In the genomic region with DNA sequence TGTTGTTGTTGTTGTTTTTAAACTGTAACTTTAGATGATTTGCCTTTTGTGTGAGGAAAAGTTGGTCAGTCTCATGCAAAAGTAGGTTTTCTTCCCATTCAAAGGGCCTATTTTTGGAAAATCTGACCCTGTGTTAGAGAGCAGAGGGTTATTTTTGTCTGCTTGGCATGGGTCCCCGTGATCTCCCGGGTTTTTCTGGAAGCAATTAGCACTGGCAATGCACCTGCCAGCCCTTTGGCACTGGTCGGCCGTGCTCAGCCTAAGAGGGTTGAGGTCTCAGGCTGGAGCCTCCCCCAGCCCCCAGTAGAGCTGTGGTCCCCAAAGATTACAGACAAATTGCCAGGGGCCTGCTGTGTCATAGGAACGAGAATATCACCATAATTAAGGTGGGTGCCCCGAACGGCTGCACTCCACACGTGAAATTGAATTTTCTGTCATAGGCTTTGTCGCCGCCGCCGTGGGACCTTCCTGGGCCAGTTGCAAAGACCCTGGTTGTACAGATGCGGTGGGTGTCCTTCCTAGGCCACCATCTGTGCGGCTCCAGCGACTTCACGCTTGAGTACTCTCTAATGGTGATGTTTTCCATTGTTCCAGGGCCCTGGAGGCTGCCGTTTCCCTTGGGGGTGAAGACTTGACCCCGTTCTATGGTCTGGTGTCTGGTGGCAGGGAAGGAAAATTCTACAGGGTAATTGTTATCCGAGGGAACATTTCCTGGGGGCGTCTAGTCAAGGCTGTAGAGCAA, we compare ENCODE assay signal across 10 mouse cellular contexts. TPM values are rescaled to one million over a fixed set of nuclear protein-coding genes. Genes with fewer than 3 reads are reported as not detected.
A peak's percentile ranks its signal among the peaks of the same experiment; 100 is the strongest.
DNase-seq lines count a peak whose midpoint lies in the region; ATAC-seq and TF ChIP-seq lines count a peak whose summit lies in the region.
"Had no signal": no experiment of that assay in that cellular context is flagged by ENCODE, and none has a peak within 500 bp of the region (broad histone marks: within the 10 kb centered on the region; RNA-seq: fewer than 3 reads in every experiment).

No protein-coding gene starts in this region.

- 49% methylated on average over 20 of the region's 20 CpGs for WGBS in embryonic facial prominence, embryonic 14.5 days
- WGBS in hindbrain, embryonic 11.5 days = 28% methylated on average over 20 of the region's 20 CpGs
- WGBS in liver, postnatal 0 days (ENCODE audit: insufficient replicate concordance) = 79% methylated on average over 20 of the region's 20 CpGs
- 82% methylated on average over 20 of the region's 20 CpGs for WGBS in limb, embryonic 10.5 days

- no peaks in the 10 kb centered on the region for H3K27me3 ChIP-seq in embryonic facial prominence, embryonic 14.5 days (replicated peaks; ENCODE audit: control insufficient read depth, insufficient read depth, low read length)
- no peaks in the 10 kb centered on the region for H3K27me3 ChIP-seq in hindbrain, embryonic 11.5 days (ENCODE audit: control insufficient read depth, insufficient read depth, low read length)
- H3K27me3 ChIP-seq in liver, postnatal 0 days (ENCODE audit: insufficient read depth, low read length) = no peaks in the 10 kb centered on the region
- H3K27me3 ChIP-seq in limb, embryonic 10.5 days (ENCODE audit: low read depth, poor library complexity, severe bottlenecking) = peaks cover 2% of the 10 kb centered on the region; the same call in 1 of the 2 replicates
- H3K27me3 ChIP-seq: embryonic facial prominence, embryonic 13.5 days had no signal

- H3K9me3 ChIP-seq in embryonic facial prominence, embryonic 14.5 days (ENCODE audit: control insufficient read depth, low read length) = no peaks in the 10 kb centered on the region
- H3K9me3 ChIP-seq in hindbrain, embryonic 11.5 days (ENCODE audit: control insufficient read depth, low read length) = no peaks in the 10 kb centered on the region
- no peaks in the 10 kb centered on the region for H3K9me3 ChIP-seq in liver, postnatal 0 days (ENCODE audit: low read length)
- H3K9me3 ChIP-seq in limb, embryonic 10.5 days (replicated peaks) = no peaks in the 10 kb centered on the region
- H3K9me3 ChIP-seq: embryonic facial prominence, embryonic 13.5 days had no signal

- TF ChIP-seq EP300 in liver, postnatal 0 days (IDR thresholded peaks at IDR 0.05; ENCODE audit: low read depth) = no peak

- no peak; the same call in 1 of the 2 replicates for ATAC-seq in cerebellum, adult (ENCODE audit: insufficient number of reproducible peaks, low FRiP score, low TSS enrichment)
- ATAC-seq in embryonic facial prominence, embryonic 14.5 days (ENCODE audit: low read depth) = peak; percentile 84
- ATAC-seq in hindbrain, embryonic 11.5 days (ENCODE audit: low FRiP score) = 0 out of 2 replicates have a peak, but pooled peaks have one; percentile 67
- ATAC-seq in liver, postnatal 0 days = no peak

- peak; percentile 33 for DNase-seq in cerebellum, adult 11 months
- DNase-seq in brain, adult 2 months (ENCODE audit: low read depth, low spot score) = peak; percentile 59
- peak; percentile 60 for DNase-seq in embryonic facial prominence, embryonic 14.5 days (ENCODE audit: low spot score)
- peak; percentile 75 for DNase-seq in hindbrain, embryonic 11.5 days (ENCODE audit: low spot score)
- DNase-seq in layer of hippocampus, postnatal 36 days = no peak
- no peak for DNase-seq in liver, postnatal 0 days
- DNase-seq in limb, embryonic 10.5 days (ENCODE audit: low spot score) = no peak
- DNase-seq: lung, postnatal 14 days had no signal

- H3K27ac ChIP-seq in embryonic facial prominence, embryonic 14.5 days (replicated peaks; ENCODE audit: low read depth, low read length) = no peak overlapping the region
- H3K27ac ChIP-seq in hindbrain, embryonic 11.5 days (ENCODE audit: low read depth, low read length) = no peak overlapping the region; the same call in 1 of the 2 replicates
- H3K27ac ChIP-seq in liver, postnatal 0 days (ENCODE audit: low read depth) = no peak overlapping the region
- no peak overlapping the region for H3K27ac ChIP-seq in limb, embryonic 10.5 days

- H3K36me3 ChIP-seq in embryonic facial prominence, embryonic 14.5 days (ENCODE audit: control insufficient read depth, insufficient read depth, low read length) = no peaks in the 10 kb centered on the region
- H3K36me3 ChIP-seq in hindbrain, embryonic 11.5 days (ENCODE audit: control insufficient read depth, insufficient read depth, low read length) = no peaks in the 10 kb centered on the region
- no peaks in the 10 kb centered on the region for H3K36me3 ChIP-seq in liver, postnatal 0 days (replicated peaks; ENCODE audit: insufficient read depth, low read length)
- H3K36me3 ChIP-seq in limb, embryonic 10.5 days = no peaks in the 10 kb centered on the region
- H3K36me3 ChIP-seq: embryonic facial prominence, embryonic 13.5 days had no signal

- TF ChIP-seq CTCF in liver, postnatal 0 days (IDR thresholded peaks at IDR 0.05; ENCODE audit: low read depth) = no peak

- no peak overlapping the region for H3K4me2 ChIP-seq in embryonic facial prominence, embryonic 14.5 days (ENCODE audit: low read depth, low read length)
- H3K4me2 ChIP-seq in hindbrain, embryonic 11.5 days (replicated peaks; ENCODE audit: low read depth, low read length) = 0 out of 2 replicates have a peak overlapping the region, but pooled peaks have one; percentile 3
- no peak overlapping the region for H3K4me2 ChIP-seq in liver, postnatal 0 days (ENCODE audit: low read depth, low read length)
- H3K4me2 ChIP-seq: embryonic facial prominence, embryonic 13.5 days had no signal

- peaks cover 11% of the 10 kb centered on the region; the same call in 1 of the 2 replicates for H3K4me1 ChIP-seq in embryonic facial prominence, embryonic 14.5 days (ENCODE audit: control insufficient read depth, insufficient read depth, low read length)
- H3K4me1 ChIP-seq in hindbrain, embryonic 11.5 days (replicated peaks; ENCODE audit: control insufficient read depth, insufficient read depth, low read length) = peaks cover 5% of the 10 kb centered on the region
- H3K4me1 ChIP-seq in liver, postnatal 0 days (ENCODE audit: insufficient read depth) = no peaks in the 10 kb centered on the region
- peaks cover 24% of the 10 kb centered on the region for H3K4me1 ChIP-seq in limb, embryonic 10.5 days

- H3K4me3 ChIP-seq in embryonic facial prominence, embryonic 14.5 days (ENCODE audit: low read depth, low read length) = no peak overlapping the region
- H3K4me3 ChIP-seq in hindbrain, embryonic 11.5 days (ENCODE audit: low read depth, low read length) = no peak overlapping the region
- no peak overlapping the region for H3K4me3 ChIP-seq in liver, postnatal 0 days (ENCODE audit: low read depth, low read length)
- H3K4me3 ChIP-seq in limb, embryonic 10.5 days = no peak overlapping the region
- H3K4me3 ChIP-seq: embryonic facial prominence, embryonic 13.5 days had no signal

- H3K9ac ChIP-seq in embryonic facial prominence, embryonic 14.5 days (ENCODE audit: low read depth, low read length) = no peak overlapping the region
- H3K9ac ChIP-seq in hindbrain, embryonic 11.5 days (ENCODE audit: low read depth, low read length) = no peak overlapping the region
- H3K9ac ChIP-seq in liver, postnatal 0 days (replicated peaks) = no peak overlapping the region
- H3K9ac ChIP-seq: embryonic facial prominence, embryonic 13.5 days had no signal

RNA-seq across cellular contexts. Expression of a gene that starts 41.7 kb away (rescaled TPM):
- polyA plus RNA-seq in embryonic facial prominence, embryonic 14.5 days (2014; fragmentation: Nextera tagmentation; extraction: Ambion mirVana) = 19.1 and 19.7 TPM in 2 replicates
- 56.8 and 63.7 TPM in 2 replicates for polyA plus RNA-seq in hindbrain, embryonic 11.5 days (2014; fragmentation: Nextera tagmentation; extraction: Ambion mirVana)
- 10 to 100 TPM; 61.7 to 66.0 TPM for total RNA-seq in layer of hippocampus, postnatal 36 days (2021)
- polyA plus RNA-seq in liver, postnatal 0 days (2015; fragmentation: Nextera tagmentation; extraction: Ambion mirVana) = 5.1 and 5.3 TPM in 2 replicates
- polyA plus RNA-seq in limb, embryonic 10.5 days (2016; fragmentation: Nextera tagmentation; extraction: Ambion mirVana) = 35.8 and 38.8 TPM in 2 replicates

RNA-seq across cellular contexts. Expression of a gene that starts 50.0 kb away (rescaled TPM):
- polyA plus RNA-seq in embryonic facial prominence, embryonic 14.5 days (2014; fragmentation: Nextera tagmentation; extraction: Ambion mirVana) = 2.5 and 3.2 TPM in 2 replicates
- polyA plus RNA-seq in hindbrain, embryonic 11.5 days (2014; fragmentation: Nextera tagmentation; extraction: Ambion mirVana) = 5.6 and 8.6 TPM in 2 replicates
- 1 to 10 TPM; 3.6 to 5.5 TPM for total RNA-seq in layer of hippocampus, postnatal 36 days (2021)
- polyA plus RNA-seq in liver, postnatal 0 days (2015; fragmentation: Nextera tagmentation; extraction: Ambion mirVana) = 0.06 and 0.21 TPM in 2 replicates
- polyA plus RNA-seq in limb, embryonic 10.5 days (2016; fragmentation: Nextera tagmentation; extraction: Ambion mirVana) = 0.16 and 0.20 TPM in 2 replicates

Comparison
In these comparisons a context has a peak if more than half of its experiments do, and no peak if none do; other contexts are left out.
1. DNase-seq: peak in cerebellum, adult 11 months (single experiment), brain, adult 2 months (single experiment), embryonic facial prominence, embryonic 14.5 days (single experiment) and hindbrain, embryonic 11.5 days (single experiment); none in layer of hippocampus, postnatal 36 days (0 of 2), liver, postnatal 0 days (single experiment) and limb, embryonic 10.5 days (single experiment).
2. ATAC-seq: peak in embryonic facial prominence, embryonic 14.5 days (single experiment) and hindbrain, embryonic 11.5 days (single experiment); none in cerebellum, adult (single experiment) and liver, postnatal 0 days (single experiment).